Mouse (Mus musculus) liver, postnatal 0 days (tissue): ENCODE results near the gene Tnrc6a. TPM values are rescaled to one million over a fixed set of nuclear protein-coding genes. Genes with fewer than 3 reads are reported as not detected.

Source experiments
- ATAC-seq: fragments of 200-750 bp; cut with Nextera tagmentation; 2 replicates; pipeline ENCODE4 v1.8.0; 2017; ENCODE audit warnings: mild to moderate bottlenecking, moderate library complexity
- DNase-seq: peaks from one replicate; pipeline ENCODE4 v3.0.0-alpha.2; 2016
- H3K27ac ChIP-seq: fragments of 300-500 bp; sonication (generic); 2 replicates; pipeline ENCODE4 v1.5.1; 2014; ENCODE audit warnings: antibody characterized with exemption, moderate library complexity, mild to moderate bottlenecking, low read depth
- H3K27me3 ChIP-seq: fragments of 300-500 bp; sonication (generic); 2 replicates; pipeline ENCODE4 v1.6.1; 2014; ENCODE audit warnings: low read length, control low read depth, mixed read lengths; ENCODE audit not compliant: insufficient read depth
- H3K36me3 ChIP-seq: fragments of 300-500 bp; sonication (generic); replicated peaks from 2 replicates; pipeline ENCODE4 v1.6.1; 2014; ENCODE audit warnings: mild to moderate bottlenecking, control low read depth, low read length, moderate library complexity, mixed read lengths; ENCODE audit not compliant: insufficient read depth
- H3K4me1 ChIP-seq: fragments of 300-500 bp; sonication (generic); 2 replicates; pipeline ENCODE4 v1.6.1; 2014; ENCODE audit warnings: antibody characterized with exemption, mild to moderate bottlenecking, control low read depth; ENCODE audit not compliant: insufficient read depth
- H3K4me2 ChIP-seq: fragments of 300-500 bp; sonication (generic); 2 replicates; pipeline ENCODE4 v1.6.1; 2014; ENCODE audit warnings: low read depth, mild to moderate bottlenecking, low read length, moderate library complexity, mixed read lengths
- H3K4me3 ChIP-seq: fragments of 300-500 bp; sonication (generic); 2 replicates; pipeline ENCODE4 v1.5.1; 2014; ENCODE audit warnings: low read depth, low read length
- H3K9ac ChIP-seq: fragments of 300-500 bp; sonication (generic); replicated peaks from 2 replicates; pipeline ENCODE4 v1.6.1; 2014; ENCODE audit warnings: mild to moderate bottlenecking, moderate library complexity
- H3K9me3 ChIP-seq: fragments of 300-500 bp; sonication (generic); 2 replicates; pipeline ENCODE4 v1.6.1; 2016; ENCODE audit warnings: mild to moderate bottlenecking, control low read depth, low read length, mixed read lengths
- CTCF ChIP-seq: sonication (generic); IDR thresholded peaks from 2 replicates; pipeline ENCODE4 v1.5.1; 2016; ENCODE audit warnings: antibody characterized with exemption, low read depth
- EP300 ChIP-seq: IDR thresholded peaks from 2 replicates; pipeline ENCODE4 v1.6.1; 2016; ENCODE audit warnings: antibody characterized with exemption, low read depth, mild to moderate bottlenecking
- WGBS: fragments of 180-500 bp; shearing (Covaris S2); extraction: QIAGEN DNeasy Blood & Tissue Kit; methylation state at CpG from one replicate; pipeline ENCODE4 v1.1.7; 2014; ENCODE audit not compliant: insufficient replicate concordance; 5-methylcytosine and 5-hydroxymethylcytosine counted together
- polyA plus RNA-seq: library from polyadenylated mRNA; unstranded; fragments of >200 nt; fragmentation: Nextera tagmentation; extraction: Ambion mirVana; gene quantifications from 2 replicates; pipeline ENCODE4 v1.2.1, GENCODE M21; 2015

Tnrc6a gene
- polyA plus RNA-seq = 26.8 and 28.9 TPM in 2 replicates

GRCm38 (mm10) chr7:123123665-123124298 lies at the start of gene Tnrc6a:
Tnrc6a (plus strand) TSS chr7:123123885.
- peak; percentile 94 for DNase-seq
- Histone ChIP-seq H3K27me3 (no peaks in the 10 kb centered on the region), H3K9me3 (no peaks in the 10 kb centered on the region), H3K4me2 (peak within 1 kb of the TSS; percentile 73), H3K9ac (peak within 1 kb of the TSS; percentile 99), H3K4me3 (peak within 1 kb of the TSS; percentile 100), H3K27ac (peak within 1 kb of the TSS; percentile 95), H3K36me3 (peaks cover 13% of the 10 kb centered on the region; the same call in 1 of the 2 replicates), H3K4me1 (peaks cover 11% of the 10 kb centered on the region; the same call in 1 of the 2 replicates)
- 2% methylated on average over 40 of the region's 55 CpGs for WGBS
- TF ChIP-seq CTCF (no peak), EP300 (peak; percentile 64; the same call in 1 of the 2 replicates)
- ATAC-seq = peak; percentile 99

DNA sequence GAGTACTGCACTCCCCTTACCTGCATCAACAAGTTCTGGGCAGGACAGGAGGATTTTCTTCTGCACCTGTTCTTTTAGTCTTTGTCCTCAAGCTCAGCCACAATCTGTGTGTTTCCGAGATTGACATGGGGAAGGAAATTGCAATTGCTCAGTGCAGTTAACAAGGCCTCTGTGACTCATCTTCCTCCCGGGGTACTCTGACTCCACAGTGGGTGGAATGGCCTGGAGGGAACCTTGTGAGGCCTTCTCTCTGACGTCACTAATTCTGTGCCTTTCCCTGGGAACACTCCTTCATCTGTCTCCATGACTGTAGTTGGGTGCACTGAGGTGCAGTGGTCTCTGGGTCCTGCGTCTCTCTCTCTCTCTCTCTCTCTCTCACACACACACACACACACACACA lies 41.4 kb upstream of the Tnrc6a start:
- TF ChIP-seq EP300 = no peak
- TF ChIP-seq CTCF = no peak
- no peaks in the 10 kb centered on the region for H3K9me3 ChIP-seq
- no peaks in the 10 kb centered on the region for H3K36me3 ChIP-seq
- ATAC-seq (no peak), DNase-seq (no peak)
- 52% methylated on average over 4 of the region's 4 CpGs for WGBS
- H3K27me3 ChIP-seq = no peaks in the 10 kb centered on the region
- no peak overlapping the region for H3K4me3 ChIP-seq
- H3K4me2 ChIP-seq = no peak overlapping the region
- H3K27ac ChIP-seq = no peak overlapping the region
- no peaks in the 10 kb centered on the region for H3K4me1 ChIP-seq
- H3K9ac ChIP-seq = no peak overlapping the region

GRCm38 (mm10) chr7:123083441-123084123 lies 40.1 kb upstream of the Tnrc6a start:
- 48% methylated on average over 12 of the region's 12 CpGs for WGBS
- no peak for ATAC-seq
- Histone ChIP-seq H3K9me3 (no peaks in the 10 kb centered on the region), H3K9ac (no peak overlapping the region), H3K4me2 (no peak overlapping the region), H3K4me3 (no peak overlapping the region), H3K36me3 (no peaks in the 10 kb centered on the region), H3K27me3 (no peaks in the 10 kb centered on the region), H3K4me1 (no peaks in the 10 kb centered on the region), H3K27ac (no peak overlapping the region)
- no peak for DNase-seq
- TF ChIP-seq EP300 = no peak
- TF ChIP-seq CTCF = no peak

GRCm38 (mm10) chr7:123084180-123084691 lies 39.4 kb upstream of the Tnrc6a start:
- Histone ChIP-seq H3K9me3 (no peaks in the 10 kb centered on the region), H3K36me3 (no peaks in the 10 kb centered on the region), H3K27me3 (no peaks in the 10 kb centered on the region), H3K27ac (no peak overlapping the region), H3K4me3 (no peak overlapping the region), H3K9ac (no peak overlapping the region), H3K4me1 (no peaks in the 10 kb centered on the region), H3K4me2 (no peak overlapping the region)
- 4% methylated on average over 7 of the region's 7 CpGs for WGBS
- DNase-seq = no peak
- TF ChIP-seq EP300 = no peak
- no peak for TF ChIP-seq CTCF
- ATAC-seq = no peak

DNA sequence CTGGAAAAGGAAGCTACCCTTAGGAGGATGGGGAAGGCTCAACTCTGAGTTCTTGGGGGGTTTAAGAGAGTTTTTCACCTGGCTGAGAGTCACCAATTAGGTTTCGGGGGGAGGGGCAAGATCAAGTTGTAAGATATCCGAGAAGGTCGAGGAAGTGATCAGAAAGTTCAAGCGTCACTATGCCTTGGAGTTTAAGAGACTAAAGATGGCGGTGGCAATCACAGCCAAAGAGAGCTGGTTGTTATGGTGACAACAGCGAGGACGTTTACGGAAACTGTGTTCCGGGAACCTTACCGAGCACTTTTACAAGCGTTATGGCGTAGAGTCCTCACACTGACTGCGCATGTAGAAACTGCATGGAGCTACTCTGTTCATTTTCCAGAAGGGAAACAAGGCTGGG lies 39.0 kb upstream of the Tnrc6a start:
- no peak for DNase-seq
- Histone ChIP-seq H3K4me1 (no peaks in the 10 kb centered on the region), H3K9me3 (no peaks in the 10 kb centered on the region), H3K27me3 (no peaks in the 10 kb centered on the region), H3K4me3 (no peak overlapping the region), H3K4me2 (no peak overlapping the region), H3K27ac (no peak overlapping the region), H3K9ac (no peak overlapping the region), H3K36me3 (no peaks in the 10 kb centered on the region)
- ATAC-seq = no peak
- WGBS = 20% methylated on average over 13 of the region's 13 CpGs
- no peak for TF ChIP-seq CTCF
- no peak for TF ChIP-seq EP300

- Histone ChIP-seq H3K27ac (no peak overlapping the region), H3K27me3 (no peaks in the 10 kb centered on the region), H3K4me1 (no peaks in the 10 kb centered on the region), H3K4me3 (no peak overlapping the region), H3K9me3 (no peaks in the 10 kb centered on the region), H3K9ac (no peak overlapping the region), H3K36me3 (no peaks in the 10 kb centered on the region), H3K4me2 (no peak overlapping the region)
- WGBS = 77% methylated on average over 4 of the region's 4 CpGs
- no peak for DNase-seq
- TF ChIP-seq EP300 (no peak), CTCF (no peak)
- ATAC-seq = no peak
Measured at GRCm38 (mm10) chr7:123088920-123089319, 34.8 kb upstream of the Tnrc6a start.
